Mouse (Mus musculus): ENCODE data around the gene Gkn2.

Gene Gkn2

DNA sequence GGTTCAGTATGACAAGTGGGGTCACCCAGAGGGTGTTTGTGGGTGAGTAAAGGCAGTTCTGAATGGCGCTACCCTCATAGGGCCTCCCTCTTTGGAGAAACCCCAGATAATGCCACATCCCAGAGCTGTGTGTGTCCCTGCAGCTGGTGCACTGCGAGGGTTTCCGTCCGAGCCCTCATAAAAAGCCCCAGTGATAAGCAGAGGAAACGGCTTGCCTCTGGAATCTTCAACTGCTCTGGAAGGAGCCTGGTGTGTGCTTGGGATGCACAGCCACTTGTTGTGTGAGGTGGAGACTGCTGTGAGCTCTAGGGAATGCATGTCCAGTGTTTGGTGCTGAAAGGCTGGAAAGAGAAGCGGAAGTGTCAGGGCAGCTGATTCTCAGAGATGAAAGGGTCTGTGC is 28.3 kb downstream of the Gkn2 start:
- DNase-seq, result no peak

- DNase-seq, result no peak
Measured at GRCm38 (mm10) chr6:87412011-87412410, 38.9 kb downstream of the Gkn2 start.

GRCm38 (mm10) chr6:87422304-87422703 is 49.1 kb downstream of the Gkn2 start:
- no peak for DNase-seq

GRCm38 (mm10) chr6:87424037-87424816 is 51.1 kb downstream of the Gkn2 start:
- DNase-seq, result no peak

- DNase-seq, result no peak
Measured at GRCm38 (mm10) chr6:87426954-87427353, 53.8 kb downstream of the Gkn2 start.

DNA sequence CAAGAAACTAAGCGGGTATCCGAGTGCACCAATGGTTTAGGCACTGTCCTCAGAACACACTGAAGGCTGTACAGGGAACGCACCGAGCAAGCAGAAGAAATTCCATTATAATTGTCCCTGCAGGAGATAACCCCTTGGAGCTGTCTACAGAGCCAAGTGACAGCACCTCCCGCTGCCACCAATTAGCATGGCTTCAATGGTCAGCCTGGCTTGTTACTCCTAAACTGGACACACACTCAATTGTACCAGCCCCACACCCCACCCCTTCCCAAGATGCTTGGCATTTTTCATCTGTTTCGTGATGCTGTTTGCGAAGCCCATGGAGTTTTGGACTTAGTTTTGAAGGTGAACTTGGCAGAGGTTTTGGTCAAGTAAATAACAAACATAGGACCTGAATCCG is 54.5 kb downstream of the Gkn2 start:
- no peak for DNase-seq

DNA sequence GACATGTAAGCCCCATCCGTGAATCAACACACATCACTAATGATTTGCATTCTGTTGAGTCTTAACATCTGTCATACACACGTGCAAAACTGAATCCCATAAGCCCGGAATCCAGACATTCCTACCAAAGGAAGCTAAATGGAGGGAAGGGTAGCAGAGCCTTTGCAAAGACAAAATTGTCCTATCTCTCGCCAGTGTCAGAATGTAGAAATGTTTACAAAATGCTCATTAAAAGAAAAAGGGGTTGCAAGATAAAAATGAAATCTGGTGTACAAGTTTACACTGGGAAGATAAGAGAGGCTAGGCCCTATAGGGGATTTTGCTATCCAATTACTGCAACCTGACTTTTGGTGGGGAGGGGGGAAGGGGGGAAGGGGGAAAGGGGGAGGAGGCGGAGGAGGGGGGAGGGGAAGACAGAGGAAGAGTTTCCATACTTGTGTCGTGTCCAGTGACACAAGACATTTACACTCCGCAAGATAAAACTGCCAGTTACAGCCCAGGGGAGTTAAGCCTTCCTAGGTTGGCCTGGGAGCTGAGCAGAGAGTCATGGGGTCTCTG is 55.4 kb downstream of the Gkn2 start, which contains the start of gene Bmp10:
TSS of gene Bmp10 (plus strand) at position 508 of the 558 bp plus-strand sequence.
- DNase-seq, result no peak
